ENCODE assay signal across 10 mouse cellular contexts in genomic region chr14:55011116-55011515, GRCm38 (mm10). TPM values are rescaled to one million over a fixed set of nuclear protein-coding genes. Genes with fewer than 3 reads are reported as not detected.
DNase-seq lines count a peak whose midpoint lies in the region; ATAC-seq and TF ChIP-seq lines count a peak whose summit lies in the region.
"Had no signal": no experiment of that assay in that cellular context is flagged by ENCODE, and none has a peak within 500 bp of the region (broad histone marks: within the 10 kb centered on the region; RNA-seq: fewer than 3 reads in every experiment).

No protein-coding gene starts in this region.

- no peak overlapping the region for H3K4me3 ChIP-seq in forebrain, postnatal 0 days (ENCODE audit: low read depth, low read length)
- no peak overlapping the region for H3K4me3 ChIP-seq in forebrain, embryonic 13.5 days
- no peak overlapping the region for H3K4me3 ChIP-seq in lung, embryonic 14.5 days (ENCODE audit: low read depth, low read length)
- no peak overlapping the region for H3K4me3 ChIP-seq in lung, adult 2 months (replicated peaks; ENCODE audit: extremely low read depth, low read depth, low read length)

- no peak for ATAC-seq in forebrain, postnatal 0 days
- ATAC-seq in forebrain, embryonic 13.5 days: no peak
- ATAC-seq in lung, embryonic 14.5 days (ENCODE audit: insufficient read depth): no peak

- TF ChIP-seq CTCF in forebrain, postnatal 0 days (IDR thresholded peaks at IDR 0.05; ENCODE audit: low read depth): peak; percentile 60
- peak; percentile 46 for TF ChIP-seq CTCF in lung, embryonic 14.5 days (IDR thresholded peaks at IDR 0.05; ENCODE audit: low read depth)
- no peak for TF ChIP-seq CTCF in lung, adult 2 months (IDR thresholded peaks at IDR 0.05; ENCODE audit: insufficient read depth, low read length)

- WGBS in forebrain, postnatal 0 days: 60% methylated on average over 4 of the region's 4 CpGs
- 59% methylated on average over 4 of the region's 4 CpGs for WGBS in forebrain, embryonic 13.5 days
- 58% methylated on average over 4 of the region's 4 CpGs for WGBS in lung, embryonic 14.5 days
- 70% methylated on average over 4 of the region's 4 CpGs for WGBS in lung, adult 2 months

- H3K4me1 ChIP-seq in forebrain, postnatal 0 days (ENCODE audit: insufficient read depth): no peaks in the 10 kb centered on the region
- peaks cover 3% of the 10 kb centered on the region for H3K4me1 ChIP-seq in forebrain, embryonic 13.5 days
- no peaks in the 10 kb centered on the region for H3K4me1 ChIP-seq in lung, embryonic 14.5 days (ENCODE audit: insufficient read depth)
- no peaks in the 10 kb centered on the region; the same call in 1 of the 2 replicates for H3K4me1 ChIP-seq in lung, adult 2 months (ENCODE audit: control insufficient read depth, insufficient read depth, low read length)

- H3K9ac ChIP-seq in forebrain, postnatal 0 days: no peak overlapping the region
- no peak overlapping the region for H3K9ac ChIP-seq in forebrain, embryonic 13.5 days
- H3K9ac ChIP-seq in lung, embryonic 14.5 days: no peak overlapping the region

- H3K27me3 ChIP-seq in forebrain, postnatal 0 days (ENCODE audit: insufficient read depth, low read length): no peaks in the 10 kb centered on the region
- H3K27me3 ChIP-seq in forebrain, embryonic 13.5 days: no peaks in the 10 kb centered on the region
- no peaks in the 10 kb centered on the region for H3K27me3 ChIP-seq in lung, embryonic 14.5 days (ENCODE audit: insufficient read depth, low read length)

- no peaks in the 10 kb centered on the region for H3K36me3 ChIP-seq in forebrain, postnatal 0 days (ENCODE audit: insufficient read depth)
- H3K36me3 ChIP-seq in forebrain, embryonic 13.5 days (ENCODE audit: poor library complexity, severe bottlenecking): no peaks in the 10 kb centered on the region
- H3K36me3 ChIP-seq in lung, embryonic 14.5 days (ENCODE audit: insufficient read depth): no peaks in the 10 kb centered on the region

- H3K9me3 ChIP-seq in forebrain, postnatal 0 days (ENCODE audit: low read length): no peaks in the 10 kb centered on the region
- no peaks in the 10 kb centered on the region for H3K9me3 ChIP-seq in forebrain, embryonic 13.5 days (replicated peaks)
- no peaks in the 10 kb centered on the region for H3K9me3 ChIP-seq in lung, embryonic 14.5 days (ENCODE audit: low read depth, low read length)

- no peak overlapping the region for H3K27ac ChIP-seq in forebrain, postnatal 0 days (ENCODE audit: low read depth, low read length)
- H3K27ac ChIP-seq in forebrain, embryonic 13.5 days: no peak overlapping the region
- no peak overlapping the region for H3K27ac ChIP-seq in lung, embryonic 14.5 days (ENCODE audit: low read depth)

- no peak overlapping the region for H3K4me2 ChIP-seq in forebrain, postnatal 0 days (ENCODE audit: low read depth)
- H3K4me2 ChIP-seq in forebrain, embryonic 13.5 days: no peak overlapping the region
- no peak overlapping the region for H3K4me2 ChIP-seq in lung, embryonic 14.5 days

- no peak for TF ChIP-seq POLR2A in lung, adult 2 months (IDR thresholded peaks at IDR 0.05; ENCODE audit: borderline replicate concordance, extremely low read depth, low read depth, low read length)

- peak; percentile 54 for DNase-seq in forebrain, postnatal 0 days
- peak; percentile 46 for DNase-seq in lung, embryonic 14.5 days
- DNase-seq in lung, adult 2 months: no peak
- DNase-seq in ES-CJ7 (ENCODE audit: low read depth, low spot score): peak; percentile 75
- DNase-seq in kidney, postnatal 4 days: peak; percentile 37 to 52
- DNase-seq in frontal cortex, adult 2 months (ENCODE audit: extremely low spot score in 1 of 2, low spot score in 1 of 2): no peak
- DNase-seq in cerebellum, postnatal 36 days: no peak

RNA-seq across cellular contexts. Expression of gene Ngdn, which starts 4.1 kb away (rescaled TPM):
- 24.2 and 36.8 TPM in 2 replicates for total RNA-seq in forebrain, postnatal 0 days (2014; rRNA removed)
- 47.9 and 51.3 TPM in 2 replicates for polyA plus RNA-seq in forebrain, postnatal 0 days (2015; fragmentation: Nextera tagmentation; extraction: Ambion mirVana)
- 81.2 and 86.4 TPM in 2 replicates for polyA plus RNA-seq in forebrain, embryonic 13.5 days (2015; fragmentation: Nextera tagmentation; extraction: Ambion mirVana)
- polyA plus RNA-seq in lung, embryonic 14.5 days (2014; fragmentation: Nextera tagmentation; extraction: Ambion mirVana): 75.0 and 81.6 TPM in 2 replicates
- polyA plus RNA-seq in lung, adult 2 months (2012; rRNA removed): 12.7 and 17.0 TPM in 2 replicates
- polyA plus RNA-seq in frontal cortex, adult 2 months (2012; rRNA removed): 36.5 and 37.2 TPM in 2 replicates

RNA-seq across cellular contexts. Expression of gene Myh7, which starts 16.7 kb away (rescaled TPM):
- 8.5 and 9.3 TPM in 2 replicates for total RNA-seq in forebrain, postnatal 0 days (2014; rRNA removed)
- polyA plus RNA-seq in forebrain, postnatal 0 days (2015; fragmentation: Nextera tagmentation; extraction: Ambion mirVana): 8.8 and 9.6 TPM in 2 replicates
- polyA plus RNA-seq in forebrain, embryonic 13.5 days (2015; fragmentation: Nextera tagmentation; extraction: Ambion mirVana): 2.5 and 7.0 TPM in 2 replicates
- 1.8 and 3.6 TPM in 2 replicates for polyA plus RNA-seq in lung, embryonic 14.5 days (2014; fragmentation: Nextera tagmentation; extraction: Ambion mirVana)
- 8.0 and 13.3 TPM in 2 replicates for polyA plus RNA-seq in lung, adult 2 months (2012; rRNA removed)
- 26.8 and 29.3 TPM in 2 replicates for polyA plus RNA-seq in frontal cortex, adult 2 months (2012; rRNA removed)

RNA-seq across cellular contexts. Expression of gene Gm17428, which starts 34.4 kb away (rescaled TPM):
- not detected in 2 replicates for total RNA-seq in forebrain, postnatal 0 days (2014; rRNA removed)
- not detected in 2 replicates for polyA plus RNA-seq in forebrain, postnatal 0 days (2015; fragmentation: Nextera tagmentation; extraction: Ambion mirVana)
- polyA plus RNA-seq in forebrain, embryonic 13.5 days (2015; fragmentation: Nextera tagmentation; extraction: Ambion mirVana): not detected in 2 replicates
- not detected in 2 replicates for polyA plus RNA-seq in lung, embryonic 14.5 days (2014; fragmentation: Nextera tagmentation; extraction: Ambion mirVana)
- not detected in 2 replicates for polyA plus RNA-seq in lung, adult 2 months (2012; rRNA removed)
- not detected in 2 replicates for polyA plus RNA-seq in frontal cortex, adult 2 months (2012; rRNA removed)
- total RNA-seq: heart, adult 8-10 months had no signal
- polyA plus RNA-seq: large intestine, adult 2 months had no signal

RNA-seq across cellular contexts. Expression of gene Myh6, which starts 44.4 kb away (rescaled TPM):
- total RNA-seq in forebrain, postnatal 0 days (2014; rRNA removed): 0.23 and 5.8 TPM in 2 replicates
- polyA plus RNA-seq in forebrain, postnatal 0 days (2015; fragmentation: Nextera tagmentation; extraction: Ambion mirVana): 2.3 and 2.5 TPM in 2 replicates
- polyA plus RNA-seq in forebrain, embryonic 13.5 days (2015; fragmentation: Nextera tagmentation; extraction: Ambion mirVana): 0.32 and 0.91 TPM in 2 replicates
- 4.6 and 87.1 TPM in 2 replicates for polyA plus RNA-seq in lung, embryonic 14.5 days (2014; fragmentation: Nextera tagmentation; extraction: Ambion mirVana)
- 82.5 and 128 TPM in 2 replicates for polyA plus RNA-seq in lung, adult 2 months (2012; rRNA removed)
- 0.02 and 0.17 TPM in 2 replicates for polyA plus RNA-seq in frontal cortex, adult 2 months (2012; rRNA removed)

Comparison
In these comparisons a context has a peak if more than half of its experiments do, and no peak if none do; other contexts are left out.
1. DNase-seq: peak in forebrain, postnatal 0 days (single experiment), lung, embryonic 14.5 days (single experiment), ES-CJ7 (single experiment) and kidney, postnatal 4 days (2 of 2); none in lung, adult 2 months (single experiment), frontal cortex, adult 2 months (0 of 2) and cerebellum, postnatal 36 days (0 of 2).